Mouse (Mus musculus) ES-E14 (cell line): ENCODE data around the gene Pex1.

ENCODE experiments used
- CHD2 ChIP-seq: IDR thresholded peaks from 2 replicates; pipeline ENCODE4 v1.6.1; 2014; ENCODE audit warnings: mild to moderate bottlenecking, low read depth, low read length, inconsistent platforms
- HCFC1 ChIP-seq: IDR thresholded peaks from 2 replicates; pipeline ENCODE4 v1.6.1; 2012; ENCODE audit warnings: low read length, inconsistent platforms, borderline replicate concordance; ENCODE audit not compliant: insufficient read depth
- ZNF384 ChIP-seq: IDR thresholded peaks from 2 replicates; pipeline ENCODE4 v1.6.1; 2012; ENCODE audit warnings: low read depth, low read length, inconsistent platforms

DNA sequence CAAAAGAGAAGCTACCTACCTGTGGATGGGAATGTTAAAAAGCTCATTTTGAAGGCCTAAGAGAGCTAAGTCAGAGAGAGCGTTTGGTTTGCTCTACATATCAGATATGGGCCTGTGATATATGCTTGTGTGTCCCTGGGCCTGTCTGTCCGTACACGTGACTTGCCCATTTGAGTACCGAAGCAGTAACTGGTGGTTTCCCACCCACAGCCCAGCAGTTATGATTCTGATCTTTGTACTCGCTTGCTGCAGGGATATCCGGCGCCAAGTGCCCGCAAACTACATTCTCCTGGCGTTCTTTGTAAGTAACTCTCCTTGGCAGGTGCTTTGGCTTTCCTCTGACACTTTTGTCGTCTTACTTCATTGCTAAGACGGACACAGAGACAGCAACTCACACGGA is 70.7 kb downstream of the Pex1 start:
- TF ChIP-seq HCFC1 (no peak), ZNF384 (no peak), CHD2 (no peak)
